Mouse (Mus musculus): ENCODE measurements around the gene Chn1.

DNA sequence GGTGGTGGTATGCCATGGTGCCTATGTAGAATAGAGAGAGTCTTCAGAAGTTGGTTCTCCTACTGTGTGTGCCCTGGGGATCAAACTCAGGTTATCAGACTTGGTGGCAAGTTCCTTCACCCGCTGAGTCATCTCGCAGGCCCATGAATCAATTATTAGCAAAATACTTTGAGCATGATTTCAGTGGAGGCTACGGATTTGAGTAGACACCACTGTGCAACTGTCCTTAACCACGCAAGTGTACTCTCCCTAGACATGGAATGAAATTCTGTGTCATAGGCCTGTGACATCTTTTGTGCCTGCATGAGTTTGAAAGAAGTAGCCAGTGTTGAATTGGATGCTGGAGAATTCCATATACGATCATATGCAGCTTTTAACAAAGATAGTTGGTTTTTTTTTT lies 194.4 kb downstream of the Chn1 start:
- TF ChIP-seq GATA1 (IDR thresholded peaks at IDR 0.05; ENCODE audit: borderline replicate concordance, low read length), result no peak
- no peak for TF ChIP-seq CTCF (IDR thresholded peaks at IDR 0.05; ENCODE audit: low read depth, low read length)
- TF ChIP-seq TAL1 (conservative IDR thresholded peaks at IDR 0.05; ENCODE audit: low read depth, low read length), result no peak
- no peak for TF ChIP-seq POLR2AphosphoS5 (IDR thresholded peaks at IDR 0.05; ENCODE audit: insufficient replicate concordance, low read depth, low read length)
